Mouse (Mus musculus) lung, postnatal 14 days (tissue): ENCODE measurements at regions not wholly inside any gene's neighbourhood (a gene's known extent, or its start where the extent isn't known, plus 50 kb on each side); places are given as distances from the start of the nearest gene placed in this dataset.
A peak's percentile ranks its signal among the peaks of the same experiment; 100 is the strongest.

Experiments used
- DNase-seq: peaks from one replicate; pipeline ENCODE4 v3.0.0; 2021

- no peak for DNase-seq
These were observed 67.4 kb upstream of the Rad23b start for GRCm38 (mm10) chr4:55282474-55282873.

- DNase-seq, result no peak
These were observed 65.1 kb upstream of the Rad23b start for GRCm38 (mm10) chr4:55284722-55285225.

DNA sequence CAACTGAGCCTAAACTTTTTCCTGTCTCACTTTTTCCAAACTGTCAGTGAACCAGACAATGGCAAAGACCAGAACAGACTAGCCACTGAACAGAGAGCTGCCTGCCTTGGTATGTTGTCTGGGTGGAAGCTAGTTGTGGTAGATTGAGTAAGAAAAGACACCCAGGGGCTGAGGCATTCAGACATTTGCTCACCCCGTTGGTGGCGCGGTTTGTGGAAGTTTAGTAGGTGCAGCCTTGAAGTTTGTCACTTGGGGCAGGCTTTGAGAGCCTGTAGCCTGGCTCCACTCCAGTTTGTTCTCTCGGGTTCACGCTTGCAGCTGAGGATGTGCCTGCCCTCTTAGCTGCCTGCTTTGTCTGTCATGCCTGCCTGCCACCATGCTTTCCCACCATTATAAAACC, 64.2 kb upstream of the Rad23b start:
- DNase-seq, result no peak

GRCm38 (mm10) chr4:55288456-55288855, 61.4 kb upstream of the Rad23b start:
- DNase-seq, result no peak

DNA sequence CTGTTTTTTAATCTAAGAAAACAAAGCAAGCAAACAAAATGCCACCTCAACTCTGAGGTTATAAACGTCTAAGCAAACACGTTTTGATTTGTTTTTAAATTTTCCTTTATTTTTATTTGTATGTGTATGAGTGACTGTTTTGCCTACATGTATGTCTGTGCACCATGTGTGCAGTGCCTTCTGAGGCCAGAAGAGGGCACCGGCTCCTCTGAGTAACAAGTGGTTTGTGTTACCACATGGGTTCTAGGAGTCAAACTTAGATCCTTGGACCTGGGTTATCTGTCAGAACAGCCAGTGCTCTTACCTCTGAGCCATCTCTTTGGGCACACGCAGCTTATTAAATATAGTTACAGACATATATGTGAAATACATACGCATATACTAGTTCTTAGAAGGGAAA, 57.6 kb upstream of the Rad23b start:
- DNase-seq, result peak; percentile 17

DNA sequence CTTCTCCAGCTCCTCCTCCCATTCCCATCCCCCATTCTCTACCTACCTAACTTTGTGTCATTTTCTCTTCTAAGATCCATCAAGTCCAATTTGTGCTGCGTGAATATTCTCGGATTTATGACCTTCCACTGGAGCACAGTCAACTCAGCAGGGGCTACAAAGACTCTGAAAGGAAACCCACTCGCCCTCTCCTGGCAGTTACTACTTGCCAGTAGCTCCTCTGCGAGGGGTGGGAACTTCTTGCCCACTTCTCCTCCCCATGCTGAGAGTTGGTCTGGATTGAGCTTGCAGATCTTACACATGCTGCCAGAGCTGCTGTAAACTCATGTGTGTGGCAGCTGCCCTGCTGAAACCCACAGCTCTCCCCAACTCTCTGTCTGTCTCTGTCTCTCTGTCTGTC, 57.1 kb upstream of the Rad23b start:
- DNase-seq, result no peak

DNA sequence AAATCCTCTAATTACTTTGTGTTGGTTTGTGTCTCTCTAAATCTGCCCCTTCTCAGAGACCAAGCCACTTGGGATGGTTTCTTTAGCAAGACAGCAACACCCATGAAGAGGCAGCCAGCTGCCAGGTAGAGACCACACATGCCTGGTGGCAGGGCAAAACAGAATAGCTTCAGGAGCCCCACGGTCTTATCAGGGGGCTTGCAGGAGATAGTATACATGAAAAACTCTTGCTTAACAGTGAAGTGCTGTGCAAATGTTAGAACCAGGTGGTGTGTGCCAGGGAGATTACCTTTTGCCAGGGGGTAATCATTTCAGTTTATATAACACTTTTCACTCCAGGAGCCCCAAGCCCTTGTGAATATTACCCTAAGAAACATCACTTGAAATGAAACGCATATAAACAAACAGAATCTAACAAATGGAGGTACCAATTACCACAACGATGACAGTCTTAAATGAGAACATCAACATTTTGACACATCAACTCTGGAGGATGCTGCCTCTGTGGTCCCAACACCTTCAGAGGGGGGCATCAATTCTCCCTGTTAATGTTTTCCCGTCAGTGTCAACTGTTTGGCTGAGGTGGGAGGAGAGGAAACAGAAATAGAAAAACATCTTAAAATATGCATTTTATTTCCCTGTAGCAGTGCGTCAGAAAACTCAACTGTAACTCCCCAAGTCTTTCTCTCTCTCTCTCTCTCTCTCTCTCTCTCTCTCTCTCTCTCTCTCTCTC, 56.3 kb upstream of the Rad23b start:
- no peak for DNase-seq

DNA sequence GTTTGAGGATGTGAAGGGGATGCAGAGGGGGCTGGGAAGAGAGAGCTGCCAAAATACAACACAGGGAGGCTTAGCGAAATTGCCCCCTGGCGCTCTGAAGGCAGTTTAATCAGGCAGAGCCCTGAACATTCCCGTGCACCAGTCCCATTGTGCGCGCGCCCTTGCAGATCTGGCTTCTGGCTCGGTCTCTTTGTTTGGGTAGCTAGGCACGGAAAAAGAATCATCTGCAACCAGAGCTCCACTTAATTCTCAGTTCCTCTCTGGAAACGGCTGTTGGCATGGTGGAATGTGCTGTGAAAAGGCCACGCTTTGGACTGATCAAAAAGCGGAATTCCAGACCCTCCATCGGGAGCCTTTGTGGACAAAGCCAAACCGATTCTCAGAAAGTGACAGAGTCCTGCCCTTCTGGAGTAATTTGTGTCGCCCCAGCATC, 55.6 kb upstream of the Rad23b start:
- no peak for DNase-seq

GRCm38 (mm10) chr4:55297841-55298240, 52.0 kb upstream of the Rad23b start:
- DNase-seq, result no peak
